Mouse (Mus musculus): ENCODE data around the gene Actr1a. TPM values are rescaled to one million over a fixed set of nuclear protein-coding genes. Genes with fewer than 3 reads are reported as not detected.

The Actr1a gene
- total RNA-seq, 2 experiments from 2014 or later = 233 to 238 TPM

- peak; percentile 95 to 97 for DNase-seq (ENCODE audit: low spot score in 2 of 2)
Observed at GRCm38 (mm10) chr19:46328081-46329030, 67.2 kb downstream of the Actr1a start, which contains the start of gene Fbxl15. Fbxl15 (plus strand) TSS chr19:46328184.

- DNase-seq (ENCODE audit: low spot score in 2 of 2) = no peak
Observed at GRCm38 (mm10) chr19:46327531-46328064, 68.0 kb downstream of the Actr1a start.

Small RNAs within 50 kb of the gene (microRNA-seq; reads per million reads assigned to microRNA genes)
- 3.3 to 3.7 reads per million in 2 experiments for gene Mir146b

Other genes with a start within 250 kb of the Actr1a start
- not detected for gene Pitx3, start 247.4 kb downstream of the Actr1a start, total RNA-seq (2021)
- 10 to 100 TPM; 81.1 to 98.1 TPM for gene Gbf1, start 243.2 kb downstream of the Actr1a start, total RNA-seq (2021)
- 1 to 10 TPM; 3.1 to 3.2 TPM for gene Nfkb2, start 91.4 kb downstream of the Actr1a start, total RNA-seq (2021)
- 100 to 1,000 TPM; 686 to 714 TPM for gene Psd, start 68.6 kb downstream of the Actr1a start, total RNA-seq (2021)
- gene Fbxl15, start 67.6 kb downstream of the Actr1a start, total RNA-seq (2021) = 10 to 100 TPM; 30.2 to 33.6 TPM
- gene Cuedc2, start 57.0 kb downstream of the Actr1a start, total RNA-seq (2021) = 100 to 1,000 TPM; 173 to 178 TPM
- 10 to 100 TPM; 24.4 to 26.4 TPM for gene Mfsd13a, start 54.6 kb downstream of the Actr1a start, total RNA-seq (2021)
- 1 to 10 TPM in 1 of 2 experiments, under 1 TPM in 1; 0.89 to 1.3 TPM for gene 2310034G01Rik, start 45.4 kb downstream of the Actr1a start, total RNA-seq (2021)
- 10 to 100 TPM; 20.8 to 21.9 TPM for gene Sufu, start 1.1 kb upstream of the Actr1a start, total RNA-seq (2021)
- 100 to 1,000 TPM; 108 to 111 TPM for gene Trim8, start 106.0 kb upstream of the Actr1a start, total RNA-seq (2021)
- 100 to 1,000 TPM; 133 to 138 TPM for gene Arl3, start 177.4 kb upstream of the Actr1a start, total RNA-seq (2021)
- gene Sfxn2, start 177.6 kb upstream of the Actr1a start, total RNA-seq (2021) = 1 to 10 TPM; 8.5 to 9.9 TPM
- 10 to 100 TPM; 32.5 to 39.0 TPM for gene Wbp1l, start 203.3 kb upstream of the Actr1a start, total RNA-seq (2021)